Mouse (Mus musculus) MEL (cell line): ENCODE measurements around the gene Otof.

ENCODE experiments used
- CTCF ChIP-seq, 3 experiments: IDR thresholded peaks in 2 of 3; conservative IDR thresholded peaks in 1 of 3; 2 replicates each; pipeline ENCODE4 v1.5.1; 2011 to 2012; ENCODE audit warnings: low read length in 3 of 3, low read depth in 2 of 3, mild to moderate bottlenecking in 2 of 3, improper control_type of control experiment in 1 of 3, inconsistent platforms in 1 of 3, mixed read lengths in 1 of 3, moderate library complexity in 1 of 3; ENCODE audit not compliant: control insufficient read depth in 1 of 3, insufficient read depth in 1 of 3, poor library complexity in 1 of 3, severe bottlenecking in 1 of 3
- ETS1 ChIP-seq: IDR thresholded peaks from 2 replicates; pipeline ENCODE4 v1.6.1; 2012; ENCODE audit warnings: low read depth, mild to moderate bottlenecking, inconsistent platforms, low read length, improper control_type of control experiment, moderate library complexity
- GABPA ChIP-seq: IDR thresholded peaks from 2 replicates; pipeline ENCODE4 v1.6.1; 2012; ENCODE audit warnings: low read depth, mild to moderate bottlenecking, inconsistent platforms, low read length, improper control_type of control experiment, moderate library complexity
- GATA1 ChIP-seq: IDR thresholded peaks from 2 replicates; pipeline ENCODE4 v1.6.1; 2011; ENCODE audit warnings: low read depth, low read length, improper control_type of control experiment
- KAT2A ChIP-seq: conservative IDR thresholded peaks from 2 replicates; pipeline ENCODE4 v1.6.1; 2012; ENCODE audit warnings: low read depth, low read length, improper control_type of control experiment, inconsistent platforms
- MAX ChIP-seq: IDR thresholded peaks from 2 replicates; pipeline ENCODE4 v1.6.1; 2011; ENCODE audit warnings: low read length, improper control_type of control experiment
- MXI1 ChIP-seq: IDR thresholded peaks from 2 replicates; pipeline ENCODE4 v1.6.1; 2011; ENCODE audit warnings: mild to moderate bottlenecking, low read depth, low read length, improper control_type of control experiment
- MYB ChIP-seq: IDR thresholded peaks from 2 replicates; pipeline ENCODE4 v1.6.1; 2011; ENCODE audit warnings: mild to moderate bottlenecking, low read depth, low read length, improper control_type of control experiment
- NRF1 ChIP-seq: IDR thresholded peaks from 2 replicates; pipeline ENCODE4 v1.6.1; 2014; ENCODE audit warnings: low read depth, mild to moderate bottlenecking, inconsistent platforms, low read length, improper control_type of control experiment, moderate library complexity; ENCODE audit not compliant: poor library complexity, insufficient read depth, severe bottlenecking
- POLR2A ChIP-seq, 2 experiments: IDR thresholded peaks; 2 replicates each; pipeline ENCODE4 v1.6.1; 2011 to 2012; ENCODE audit warnings: low read length in 2 of 2, mild to moderate bottlenecking in 2 of 2, control low read depth in 1 of 2, improper control_type of control experiment in 1 of 2, low read depth in 1 of 2, moderate library complexity in 1 of 2; ENCODE audit not compliant: control insufficient read depth in 1 of 2, insufficient read depth in 1 of 2, poor library complexity in 1 of 2
- TCF12 ChIP-seq: IDR thresholded peaks from 2 replicates; pipeline ENCODE4 v1.6.1; 2014; ENCODE audit warnings: low read depth, mild to moderate bottlenecking, inconsistent platforms, low read length, improper control_type of control experiment, moderate library complexity
- USF1 ChIP-seq: IDR thresholded peaks from 2 replicates; pipeline ENCODE4 v1.6.1; 2014; ENCODE audit warnings: low read depth, mild to moderate bottlenecking, inconsistent platforms, low read length, improper control_type of control experiment, moderate library complexity

GRCm38 (mm10) chr5:30341601-30342365, 119.9 kb downstream of the Otof start:
- TF ChIP-seq MXI1 (no peak), POLR2A (IDR thresholded peaks at IDR 0.05; ENCODE audit: control insufficient read depth in 1 of 2, insufficient read depth in 1 of 2, low read depth in 1 of 2, low read length in 2 of 2, poor library complexity in 1 of 2) (no peak), CTCF (IDR thresholded peaks at IDR 0.05 in 2 of 3, conservative IDR thresholded peaks at IDR 0.05 in 1 of 3; ENCODE audit: control insufficient read depth in 1 of 3, insufficient read depth in 1 of 3, low read depth in 2 of 3, low read length in 3 of 3, poor library complexity in 1 of 3, severe bottlenecking in 1 of 3) (no peak), TCF12 (no peak), GABPA (no peak), KAT2A (no peak), ETS1 (no peak), MAX (no peak), USF1 (no peak), NRF1 (no peak), MYB (no peak), GATA1 (no peak)
